Mouse (Mus musculus) thymus, postnatal 4 days (tissue): Measurements from ENCODE around the gene Nudc.

Experiments
- DNase-seq: peaks from one replicate; pipeline ENCODE4 v3.0.0; 2021

Gene Nudc

DNA sequence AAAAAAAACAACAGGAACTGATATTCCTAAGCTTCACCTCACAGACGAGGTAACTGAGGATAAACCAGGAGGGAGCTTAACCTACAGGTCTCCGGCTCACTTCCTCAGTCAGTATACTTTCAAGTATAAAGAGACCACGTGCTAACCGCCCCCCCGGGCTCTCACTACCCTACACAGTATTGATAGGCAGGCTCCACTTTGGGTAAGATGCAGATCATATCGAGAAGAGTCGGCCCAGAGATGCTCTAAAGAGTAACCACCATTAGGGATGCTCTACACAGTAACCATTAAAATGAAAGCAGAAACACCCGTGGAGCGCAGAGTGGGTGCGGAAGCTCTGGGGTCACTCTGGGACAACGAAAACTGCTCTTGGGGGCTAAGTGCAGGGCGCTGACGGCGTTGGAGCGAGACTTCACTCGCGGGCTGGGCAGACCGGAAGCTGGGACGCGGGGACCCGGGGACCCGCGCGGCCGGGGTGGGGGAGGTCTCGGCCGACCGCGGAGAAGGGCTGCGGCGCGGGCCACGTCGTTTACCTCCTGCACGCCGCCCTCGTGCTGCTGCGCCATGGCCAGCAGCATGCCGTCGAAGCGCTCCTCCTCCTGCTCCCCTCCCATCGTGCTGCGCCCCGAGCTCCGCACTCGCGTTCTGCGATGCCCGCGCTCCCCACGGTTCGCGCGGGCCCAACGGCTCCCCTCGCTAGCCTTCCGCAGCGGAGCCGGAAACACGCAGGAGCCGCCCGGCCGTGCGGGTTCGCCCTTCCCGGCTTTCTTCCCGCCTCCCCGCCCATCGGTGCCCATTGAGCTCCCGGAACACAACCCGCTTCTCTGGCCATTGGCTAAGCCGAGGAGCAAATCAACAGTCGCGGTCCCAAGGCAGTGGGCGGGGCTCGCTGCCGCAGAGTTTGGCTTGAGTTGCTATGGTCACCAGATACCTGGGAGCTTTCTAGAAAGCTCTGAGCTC, at the start of gene Nudc:
Gene Nudc, minus strand, starts transcription at position 725 of the 960 bp plus-strand sequence.
- DNase-seq, result peak; percentile 94

DNA sequence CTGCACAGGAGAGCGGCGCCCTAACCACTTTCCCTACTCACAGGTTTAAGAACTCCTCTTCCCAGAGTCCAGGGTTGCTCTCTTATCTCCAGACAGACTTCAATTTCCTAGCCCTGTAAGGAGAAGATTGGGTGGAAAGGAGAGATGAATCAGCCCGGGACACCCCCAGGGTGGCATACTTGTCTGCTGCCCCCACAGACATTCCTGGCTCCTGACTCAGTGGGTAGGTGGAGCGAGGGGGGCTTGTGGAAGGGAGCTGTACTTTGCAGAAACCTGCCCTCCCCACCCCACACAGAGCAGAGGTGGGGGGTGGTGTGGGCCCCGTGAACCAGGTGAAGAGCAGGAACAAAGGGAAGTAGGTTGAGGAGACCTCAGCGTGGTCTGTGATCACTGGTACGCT, 49.7 kb upstream of the Nudc start:
- DNase-seq, result no peak

DNA sequence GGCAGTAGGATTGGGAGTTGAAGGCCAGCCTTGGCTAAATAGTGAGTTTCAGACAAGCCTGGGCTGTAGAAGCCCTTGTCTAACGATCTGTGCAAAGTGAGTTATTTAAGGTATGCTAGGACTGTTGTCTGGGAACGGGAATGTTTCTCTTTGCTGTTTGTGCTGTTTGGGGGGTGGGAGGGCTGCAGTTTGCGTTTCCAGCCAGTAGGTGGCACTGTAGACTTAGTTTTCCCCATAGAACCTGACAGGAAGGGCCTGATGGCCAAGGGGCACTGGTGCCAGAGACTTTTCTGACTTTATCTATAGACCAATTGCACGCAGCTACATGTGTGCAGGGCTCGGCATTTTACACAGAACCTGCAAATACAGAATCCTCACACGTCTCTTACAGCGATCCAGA, 46.8 kb upstream of the Nudc start:
- DNase-seq, result peak; percentile 74

DNA sequence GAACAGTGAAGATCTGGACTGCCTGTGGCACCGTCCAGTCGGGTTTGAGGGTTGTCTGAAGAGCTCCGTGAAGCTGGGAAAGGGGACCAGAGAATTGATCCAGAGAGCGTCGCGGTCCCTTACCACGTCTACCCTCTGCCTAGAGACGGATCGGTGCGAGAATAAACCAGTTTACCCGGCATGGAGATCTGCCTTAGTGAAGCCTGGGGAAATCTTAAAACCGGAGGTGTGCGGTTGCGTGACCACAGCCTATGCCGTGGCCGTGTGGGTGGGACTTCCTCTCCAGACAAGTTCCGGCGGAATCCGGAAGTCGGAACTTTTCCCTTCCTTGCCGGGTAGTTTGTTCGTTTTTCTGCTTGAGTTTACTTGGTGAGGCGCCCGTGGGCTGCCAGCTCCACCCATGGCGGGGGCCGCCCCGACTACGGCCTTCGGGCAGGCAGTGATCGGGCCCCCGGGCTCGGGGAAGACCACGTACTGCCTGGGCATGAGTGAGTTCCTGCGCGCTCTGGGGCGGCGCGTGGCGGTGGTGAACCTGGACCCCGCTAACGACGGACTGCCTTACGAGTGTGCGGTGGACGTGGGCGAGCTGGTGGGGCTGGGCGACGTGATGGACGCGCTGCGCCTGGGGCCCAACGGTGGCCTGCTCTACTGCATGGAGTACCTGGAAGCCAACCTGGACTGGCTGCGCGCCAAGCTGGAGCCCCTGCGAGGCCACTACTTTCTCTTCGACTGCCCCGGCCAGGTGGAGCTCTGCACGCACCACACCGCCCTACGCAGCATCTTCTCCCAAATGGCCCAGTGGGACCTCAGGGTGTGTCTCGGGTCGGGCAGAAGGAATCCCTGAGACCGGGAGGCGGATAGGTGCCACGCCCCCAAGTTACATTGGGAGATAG, 38.5 kb upstream of the Nudc start, which contains the start of gene Gpn2:
Gene Gpn2, plus strand, starts transcription at position 304 of the 893 bp plus-strand sequence.
- peak; percentile 88 for DNase-seq

DNA sequence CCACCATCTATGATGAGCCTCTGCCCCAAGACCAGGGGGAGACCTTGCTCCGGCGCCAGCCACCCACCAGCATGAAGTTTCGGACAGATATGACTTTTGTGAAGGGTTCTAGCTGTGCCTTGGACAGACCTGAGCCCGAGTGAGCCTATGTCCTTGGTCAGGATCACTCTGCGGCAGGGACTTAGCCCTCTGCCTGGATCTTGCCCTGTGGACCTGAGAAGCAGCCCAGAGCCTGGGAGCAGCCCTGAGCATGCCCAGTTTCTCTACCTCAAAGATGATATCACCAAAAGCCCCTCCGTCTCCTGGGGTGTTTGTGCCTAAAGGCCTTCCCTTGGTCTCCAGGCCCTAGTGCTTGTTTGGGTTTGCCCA, 37.9 kb upstream of the Nudc start:
- no peak for DNase-seq

DNA sequence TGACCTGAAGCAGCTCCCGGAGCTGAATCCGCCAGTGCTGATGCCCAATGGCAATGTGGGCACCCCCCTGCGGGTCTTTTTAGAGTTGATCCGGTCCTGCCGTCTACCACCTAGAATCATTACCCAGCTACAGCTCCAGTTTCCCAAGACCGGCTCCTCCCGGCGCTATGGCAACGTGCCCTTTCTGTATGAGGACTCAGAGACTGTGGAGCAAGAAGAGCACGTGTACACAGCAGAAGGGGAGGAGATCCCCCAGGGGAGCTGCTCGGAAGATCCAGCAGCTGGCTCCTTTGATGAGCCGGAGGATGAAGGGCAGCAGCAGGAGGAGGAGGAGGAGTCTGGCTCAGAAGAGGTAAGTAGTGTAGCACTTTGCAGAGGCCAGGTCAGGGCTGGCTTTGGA, 32.2 kb upstream of the Nudc start:
- no peak for DNase-seq

DNA sequence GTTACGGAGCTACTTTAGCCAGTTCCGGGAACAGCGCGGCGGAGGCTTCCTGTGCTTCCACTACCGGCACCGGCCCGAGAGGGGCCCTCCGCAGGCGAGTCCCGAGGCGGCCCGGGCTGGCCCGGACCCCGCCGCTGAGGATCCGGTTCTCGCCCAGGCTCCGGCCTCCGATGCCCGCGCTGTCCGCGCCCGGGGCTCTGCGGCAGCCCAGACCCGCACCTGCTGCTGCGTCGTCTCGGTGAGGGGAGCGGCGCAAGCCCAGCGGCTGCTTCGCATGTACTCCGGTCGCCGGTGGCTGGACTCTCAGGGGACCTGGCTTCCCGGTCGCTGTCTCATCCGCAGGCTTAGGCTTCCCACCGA, 29.0 kb upstream of the Nudc start:
- DNase-seq, result no peak

DNA sequence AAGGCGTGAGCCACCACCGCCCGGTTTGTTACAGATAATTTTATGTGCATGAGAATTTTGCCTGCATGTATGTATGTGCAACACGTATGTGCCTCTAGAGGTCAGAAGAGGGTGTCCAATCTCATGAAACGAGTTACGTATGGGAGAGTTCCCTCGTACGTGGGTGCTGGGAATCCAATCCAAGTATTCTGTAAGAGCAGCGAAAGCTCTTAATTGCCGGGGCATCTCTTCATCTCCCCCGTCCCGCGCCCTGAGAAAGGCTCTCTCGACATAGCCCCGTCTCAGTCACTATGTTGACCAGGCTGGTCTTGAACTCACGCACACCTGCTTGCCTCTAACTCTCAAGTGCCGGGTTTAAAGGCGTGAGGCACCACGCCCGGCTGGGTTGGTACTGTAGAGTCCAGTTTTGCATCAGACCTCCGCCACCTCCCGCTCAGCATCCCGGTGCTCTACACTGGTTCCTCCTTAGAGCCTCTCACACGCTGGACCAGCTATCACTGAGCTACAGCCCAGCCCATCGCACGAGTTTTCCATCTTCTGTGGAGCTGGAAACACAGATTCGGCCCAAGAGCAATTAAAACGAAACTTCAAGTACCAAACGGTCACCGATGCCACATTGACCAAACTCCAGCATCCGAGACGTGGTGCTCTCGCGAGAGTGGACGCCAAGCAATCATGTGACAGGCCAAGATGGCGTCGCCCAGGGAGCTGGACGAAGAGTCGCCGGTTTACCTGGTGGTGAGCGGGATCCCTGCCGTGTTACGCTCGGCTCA, 28.5 kb upstream of the Nudc start, which contains the start of gene Gpatch3:
Gene Gpatch3, plus strand, starts transcription at position 676 of the 773 bp plus-strand sequence.
- peak; percentile 90 for DNase-seq

DNA sequence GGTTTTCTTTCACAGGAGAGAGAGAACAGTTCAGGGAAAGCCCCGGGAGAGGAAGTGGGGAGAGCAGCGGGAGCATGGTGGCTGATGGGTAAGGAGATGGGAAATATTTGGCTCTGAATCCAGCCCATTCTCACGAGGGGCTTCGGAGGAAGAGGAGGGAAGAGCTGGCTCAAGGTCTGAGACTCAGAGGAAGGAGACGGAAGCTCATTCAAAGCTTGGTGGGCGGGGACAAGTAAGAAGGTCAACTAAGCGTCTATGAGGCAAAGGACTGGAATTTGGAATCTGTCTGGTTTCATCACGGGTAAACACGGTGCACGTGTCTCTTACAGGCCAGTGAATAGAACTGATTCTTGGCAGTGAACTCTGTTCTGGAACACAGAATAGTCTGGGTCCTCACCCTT, 24.3 kb upstream of the Nudc start:
- no peak for DNase-seq

DNA sequence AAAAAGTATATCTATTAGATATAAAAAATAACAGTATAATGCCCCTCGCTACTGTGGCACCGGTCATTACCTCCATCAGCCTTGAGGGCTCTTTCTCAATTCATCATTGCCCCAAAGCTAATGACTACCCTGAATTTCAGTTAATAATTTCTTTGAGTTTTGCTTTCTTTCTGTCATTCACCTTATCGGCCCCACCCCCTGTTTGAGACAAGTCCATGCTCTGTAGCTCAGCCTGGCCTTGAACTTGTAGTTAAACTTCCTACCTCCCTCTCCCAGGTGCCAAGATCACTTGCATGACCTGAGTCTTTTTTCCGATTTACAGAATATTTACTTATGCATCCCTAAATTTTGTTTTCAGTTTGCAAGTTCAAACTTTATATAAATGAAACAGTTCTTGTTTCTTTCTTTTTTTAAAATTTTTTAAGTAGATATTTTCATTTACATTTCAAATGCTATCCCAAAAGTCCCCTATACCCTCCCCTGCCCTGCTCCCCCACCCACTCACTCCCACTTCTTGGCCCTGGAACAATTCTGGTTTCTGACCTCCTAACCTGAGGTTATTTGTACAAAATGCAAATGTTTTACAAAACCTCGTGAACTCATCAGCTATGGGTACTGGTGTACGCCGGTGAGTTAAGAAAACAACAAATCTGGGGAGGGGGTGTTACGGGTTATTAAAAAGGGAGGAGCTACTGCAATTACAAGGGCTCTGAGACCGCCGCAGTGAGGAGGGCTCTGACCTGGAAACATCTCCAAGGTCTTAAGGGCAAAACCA, 23.7 kb upstream of the Nudc start:
- DNase-seq, result no peak

DNA sequence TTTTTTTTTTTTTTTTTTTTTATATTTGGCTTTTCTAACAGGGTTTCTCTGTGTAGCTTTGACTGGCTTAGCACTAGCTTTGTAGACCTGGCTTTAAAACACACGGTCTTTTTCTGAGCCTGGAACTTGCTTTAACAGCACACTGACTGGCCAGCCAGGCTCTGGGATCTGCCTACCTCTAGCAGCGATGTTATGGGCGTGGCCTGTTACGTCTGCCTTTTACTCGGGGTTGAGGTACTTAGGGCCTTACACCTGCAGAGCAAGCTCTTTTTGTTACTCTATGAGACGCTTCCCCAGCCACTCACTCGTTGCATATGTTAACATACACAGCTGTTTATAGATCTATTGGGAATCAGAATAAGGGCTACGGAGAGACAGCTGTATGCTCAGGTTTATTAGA, 21.5 kb upstream of the Nudc start:
- no peak for DNase-seq

DNA sequence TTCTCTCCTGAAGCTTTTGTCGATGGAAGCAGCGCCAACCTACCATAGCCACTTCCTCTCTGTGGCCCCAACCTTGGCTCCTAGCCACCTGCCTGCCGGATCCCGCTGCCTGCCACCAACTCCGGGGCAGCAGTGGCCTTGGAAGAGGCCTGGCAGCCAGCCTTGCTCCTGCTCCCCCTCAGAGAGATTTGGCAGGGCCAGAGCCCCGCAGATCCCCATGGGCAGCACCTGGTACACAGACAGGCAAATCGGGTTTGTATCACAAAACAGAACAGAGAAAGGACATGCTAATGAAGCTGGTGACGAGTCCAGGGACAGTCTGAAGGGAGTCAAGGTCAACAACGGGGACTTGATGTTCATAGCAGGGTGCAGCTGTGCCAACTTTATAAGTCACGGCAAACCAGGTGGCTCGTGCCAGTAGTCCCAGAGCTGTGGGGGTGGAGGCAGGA, 17.4 kb upstream of the Nudc start:
- no peak for DNase-seq

DNA sequence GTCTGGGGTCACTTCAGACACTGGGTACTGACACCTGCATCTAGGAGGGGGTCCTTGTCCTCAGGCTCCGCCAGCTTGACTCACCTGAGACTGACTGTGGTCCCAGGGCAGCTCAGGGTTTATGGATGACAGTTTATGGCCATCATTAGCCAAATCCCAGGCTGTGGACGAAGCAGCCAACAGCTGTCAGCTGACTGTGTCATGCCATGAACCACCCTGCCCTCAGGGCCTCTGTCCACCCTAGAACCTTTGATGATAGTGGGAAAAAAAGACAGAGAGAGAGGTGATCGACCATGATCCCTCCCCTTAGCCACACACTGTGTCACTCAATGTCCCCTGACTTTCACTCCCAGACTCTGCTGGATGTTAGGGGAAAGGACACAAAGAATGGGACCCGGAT, 15.8 kb upstream of the Nudc start:
- DNase-seq, result no peak

DNA sequence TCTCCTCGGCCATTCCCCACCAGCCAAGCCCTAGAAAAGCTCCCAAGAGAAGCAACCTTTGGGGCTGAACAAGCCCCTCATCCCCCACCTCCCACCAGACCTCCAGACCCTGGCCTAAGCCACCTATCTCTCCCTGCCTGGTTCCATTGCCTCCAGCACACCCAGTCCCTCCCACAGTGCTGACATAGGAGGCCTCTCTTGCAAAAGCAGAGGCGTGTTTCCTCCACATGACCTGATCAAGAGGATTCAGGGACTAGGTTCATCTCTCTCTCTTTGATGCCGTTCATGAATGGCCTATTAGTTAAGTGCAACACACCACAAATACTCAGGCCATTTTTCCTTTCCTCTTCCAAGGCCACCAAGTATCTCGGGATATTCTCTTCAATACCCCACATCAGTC, 14.1 kb upstream of the Nudc start:
- DNase-seq, result no peak

DNA sequence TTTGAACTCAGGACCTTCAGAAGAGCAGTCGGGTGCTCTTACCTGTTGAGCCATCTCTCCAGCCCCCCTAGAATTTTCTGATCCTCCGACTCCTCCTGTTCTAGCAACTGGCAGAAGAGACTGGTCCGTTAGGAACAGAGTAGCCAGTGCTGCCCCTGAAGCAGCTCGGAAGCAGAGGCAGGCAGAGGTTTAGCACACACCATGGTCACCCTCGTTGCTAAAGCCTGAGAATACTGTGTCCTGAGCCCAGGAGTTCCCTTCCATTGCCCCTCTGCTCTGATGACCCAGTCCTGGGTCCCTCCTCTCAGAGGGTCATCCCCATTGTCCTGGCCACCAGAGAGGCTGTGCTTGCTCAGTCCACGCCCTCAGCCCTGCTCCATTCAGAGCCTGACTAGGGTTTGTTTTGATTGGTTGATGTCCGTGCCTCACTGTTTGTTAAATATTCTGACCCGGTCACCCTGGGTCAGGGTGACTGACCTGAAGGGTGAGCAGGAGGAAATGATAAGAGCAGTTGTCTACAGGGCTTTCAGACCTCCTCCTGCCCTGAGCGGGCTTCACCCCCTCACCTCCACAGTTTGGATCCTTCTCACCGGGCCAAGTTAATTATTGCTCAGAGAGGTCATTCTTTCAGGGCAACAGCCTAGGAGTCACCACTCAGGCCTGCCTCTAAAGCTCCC, 11.4 kb upstream of the Nudc start:
- DNase-seq, result no peak

DNA sequence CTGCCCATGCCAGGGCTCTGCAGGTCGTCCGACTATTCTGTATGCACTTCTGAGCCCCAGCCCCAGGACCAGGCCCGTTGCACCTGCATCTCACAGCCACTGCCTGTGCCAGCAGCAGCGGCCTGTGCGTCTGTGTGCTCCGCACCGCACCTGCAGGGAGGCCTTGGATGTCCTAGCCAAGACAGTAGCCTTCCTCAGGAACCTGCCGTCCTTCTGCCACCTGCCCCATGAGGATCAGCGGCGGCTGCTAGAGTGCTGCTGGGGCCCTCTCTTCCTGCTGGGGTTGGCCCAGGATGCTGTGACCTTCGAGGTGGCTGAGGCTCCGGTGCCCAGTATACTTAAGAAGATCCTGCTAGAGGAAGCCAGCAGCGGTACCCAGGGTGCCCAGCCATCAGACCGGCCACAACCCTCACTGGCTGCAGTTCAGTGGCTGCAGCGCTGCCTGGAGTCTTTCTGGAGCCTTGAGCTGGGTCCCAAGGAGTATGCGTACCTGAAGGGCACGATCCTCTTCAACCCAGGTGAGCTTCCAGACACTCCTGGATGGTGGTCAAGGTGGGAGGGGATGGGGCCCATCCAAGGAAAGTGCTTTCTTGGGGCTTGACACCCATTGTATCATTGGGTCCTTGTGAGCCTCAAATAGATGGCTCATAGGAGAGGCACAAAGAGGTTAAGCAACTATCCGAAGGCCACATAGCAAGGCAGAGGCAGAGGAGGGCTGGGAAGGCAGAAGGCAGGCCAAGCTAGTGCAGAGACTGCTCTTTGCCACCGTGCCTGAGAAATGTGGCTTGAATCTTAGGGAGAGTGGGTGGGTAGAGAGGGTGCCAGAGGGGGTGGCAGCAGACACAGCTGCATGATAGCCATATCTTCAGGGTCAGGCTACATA, 7.9 kb upstream of the Nudc start:
- no peak for DNase-seq

DNA sequence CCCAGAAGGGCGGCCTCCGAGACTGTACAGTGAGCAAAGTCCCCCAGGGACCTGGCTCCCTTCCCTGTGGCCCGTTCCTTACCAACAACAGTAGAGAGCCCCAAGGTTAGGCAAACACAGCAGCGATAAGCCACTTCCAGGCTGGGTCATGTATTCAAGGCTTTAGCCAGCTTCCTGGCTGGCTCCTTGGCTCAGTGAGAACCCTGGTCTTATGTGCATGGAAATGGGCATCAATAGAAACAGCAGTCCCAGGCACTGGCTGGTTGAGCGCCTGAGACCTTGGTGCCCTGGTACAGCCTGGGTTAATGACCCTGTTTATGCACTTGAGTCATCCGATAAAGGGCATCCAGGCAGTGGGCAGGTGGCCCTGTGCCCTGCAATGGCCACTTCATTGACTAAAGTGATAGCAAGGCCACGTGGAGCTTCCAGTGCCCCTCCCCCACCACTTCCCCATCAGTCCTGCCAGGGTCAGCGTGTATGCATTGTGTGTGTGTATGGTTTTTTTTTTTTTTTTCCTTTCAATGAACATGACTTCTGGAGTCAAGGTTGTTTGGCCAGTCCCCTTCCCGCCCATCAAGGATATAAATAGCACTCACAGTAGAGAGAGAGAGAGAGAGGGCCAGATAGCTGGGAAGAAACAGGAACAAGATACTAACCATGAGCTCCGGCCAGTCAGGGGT, 7.1 kb upstream of the Nudc start, which contains the start of gene Nr0b2:
Gene Nr0b2, plus strand, starts transcription at position 609 of the 680 bp plus-strand sequence.
- DNase-seq, result no peak

DNA sequence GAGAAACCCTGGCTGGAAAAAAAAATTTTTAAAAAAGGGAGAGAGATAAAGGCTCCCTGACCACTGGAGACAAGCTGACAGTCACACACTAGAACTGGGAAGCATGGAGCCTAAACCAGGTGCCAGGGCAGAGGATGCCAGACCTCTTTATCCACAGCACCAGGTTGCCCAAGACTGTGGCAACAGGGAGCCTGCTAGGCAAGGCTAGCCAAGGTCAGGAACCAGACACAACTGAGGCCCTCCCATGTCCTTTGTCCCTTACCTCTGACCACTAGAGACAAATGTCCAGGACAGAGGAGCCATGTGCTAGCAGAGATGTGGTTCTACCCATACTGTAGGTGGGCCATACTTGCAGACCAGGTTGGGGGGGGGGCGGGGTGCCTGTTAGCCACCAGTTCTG, 6.2 kb upstream of the Nudc start:
- no peak for DNase-seq

DNA sequence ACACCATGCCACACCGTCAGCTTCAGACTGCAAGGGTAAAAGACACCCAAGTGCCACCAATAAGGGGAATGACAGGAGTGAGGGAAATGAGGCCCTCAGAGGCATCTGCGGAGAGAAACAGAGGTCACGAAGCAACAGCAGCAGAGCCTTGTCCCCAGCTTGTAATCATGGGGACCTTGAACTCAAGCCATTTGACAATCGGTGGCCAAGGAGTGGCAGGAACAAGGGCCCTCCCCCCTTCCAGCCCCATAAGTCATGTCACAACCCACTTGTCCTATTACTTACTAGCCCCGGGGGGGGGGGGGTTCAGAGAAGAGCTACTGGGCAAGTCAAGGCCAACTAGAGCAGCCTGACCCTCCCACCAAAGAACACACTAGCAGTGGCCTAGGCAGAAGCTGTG, 9.1 kb downstream of the Nudc start:
- DNase-seq, result no peak

DNA sequence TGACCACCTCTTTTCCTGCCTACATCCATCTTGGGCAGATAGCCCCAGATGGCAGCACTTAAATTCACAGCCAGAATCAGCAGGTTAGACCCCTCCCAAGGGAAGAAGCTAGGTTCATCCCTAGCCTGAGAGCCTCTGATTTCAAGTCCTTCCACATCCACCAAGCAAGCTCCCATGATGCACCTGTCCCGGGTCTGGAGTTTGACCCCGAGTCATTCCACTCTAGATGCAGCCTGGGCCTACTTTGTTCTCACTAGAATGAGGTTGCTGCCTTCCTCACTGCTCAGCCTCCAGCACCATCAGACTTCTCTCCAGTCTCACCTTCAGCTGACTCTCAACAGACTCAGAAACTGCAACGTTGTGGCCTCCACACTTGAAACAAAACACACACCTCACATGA, 9.7 kb downstream of the Nudc start:
- no peak for DNase-seq
